12 mouse cellular contexts compared by ENCODE assay signal in the genomic region with DNA sequence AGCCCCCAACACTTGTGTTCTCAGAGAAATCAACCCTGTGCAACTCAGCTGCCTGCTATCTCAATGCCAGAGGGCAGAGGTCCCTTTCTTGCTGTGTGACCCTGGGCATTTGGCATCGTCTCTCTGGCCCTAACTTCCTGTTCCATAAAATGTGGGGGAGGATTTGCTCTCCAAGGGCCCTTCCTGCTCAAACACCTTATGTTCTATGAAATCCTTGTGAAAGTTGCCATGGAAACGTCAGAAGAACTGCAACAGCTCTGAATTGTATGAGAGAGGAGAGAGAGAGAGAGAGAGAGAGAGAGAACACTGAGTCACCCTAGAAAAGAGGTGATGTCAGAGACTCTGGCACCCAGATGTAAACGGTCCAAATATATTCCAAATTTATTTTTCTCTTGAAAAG. TPM values are rescaled to one million over a fixed set of nuclear protein-coding genes. Genes with fewer than 3 reads are reported as not detected.
DNase-seq lines count a peak whose midpoint lies in the region; ATAC-seq and TF ChIP-seq lines count a peak whose summit lies in the region.
"Had no signal": no experiment of that assay in that cellular context is flagged by ENCODE, and none has a peak within 500 bp of the region (broad histone marks: within the 10 kb centered on the region; RNA-seq: fewer than 3 reads in every experiment).

No protein-coding gene starts in this region.

- no peaks in the 10 kb centered on the region for H3K9me3 ChIP-seq in forebrain, embryonic 10.5 days
- H3K9me3 ChIP-seq in forebrain, embryonic 11.5 days (ENCODE audit: control insufficient read depth, low read length), result no peaks in the 10 kb centered on the region
- no peaks in the 10 kb centered on the region for H3K9me3 ChIP-seq in lung, postnatal 0 days (ENCODE audit: low read length)
- H3K9me3 ChIP-seq in hindbrain, embryonic 14.5 days (ENCODE audit: control insufficient read depth, low read length), result no peaks in the 10 kb centered on the region
- no peaks in the 10 kb centered on the region for H3K9me3 ChIP-seq in neural tube, embryonic 15.5 days (replicated peaks)
- H3K9me3 ChIP-seq: heart, embryonic 12.5 days had no signal

- no peak for TF ChIP-seq CTCF in lung, postnatal 0 days (IDR thresholded peaks at IDR 0.05)

- H3K27ac ChIP-seq in forebrain, embryonic 10.5 days, result peak overlapping the region; percentile 60; the same call in 1 of the 2 replicates
- H3K27ac ChIP-seq in forebrain, embryonic 11.5 days (ENCODE audit: low read depth, low read length), result no peak overlapping the region
- H3K27ac ChIP-seq in lung, postnatal 0 days (ENCODE audit: low read length), result no peak overlapping the region
- H3K27ac ChIP-seq in hindbrain, embryonic 14.5 days, result peak overlapping the region; percentile 47; the same call in 1 of the 2 replicates
- H3K27ac ChIP-seq in neural tube, embryonic 15.5 days (replicated peaks), result 0 out of 2 replicates have a peak overlapping the region, but pooled peaks have one; percentile 19

- no peaks in the 10 kb centered on the region for H3K27me3 ChIP-seq in forebrain, embryonic 10.5 days (ENCODE audit: poor library complexity, severe bottlenecking)
- H3K27me3 ChIP-seq in forebrain, embryonic 11.5 days (ENCODE audit: control insufficient read depth, insufficient read depth, low read length), result no peaks in the 10 kb centered on the region
- no peaks in the 10 kb centered on the region for H3K27me3 ChIP-seq in lung, postnatal 0 days (replicated peaks; ENCODE audit: insufficient read depth, low read length)
- no peaks in the 10 kb centered on the region for H3K27me3 ChIP-seq in hindbrain, embryonic 14.5 days (ENCODE audit: control insufficient read depth, insufficient read depth, low read length)
- H3K27me3 ChIP-seq in neural tube, embryonic 15.5 days (replicated peaks), result no peaks in the 10 kb centered on the region
- H3K27me3 ChIP-seq: heart, embryonic 12.5 days had no signal

- no peak for ATAC-seq in forebrain, embryonic 11.5 days (replicated peaks; ENCODE audit: low FRiP score)
- ATAC-seq in lung, postnatal 0 days, result no peak
- ATAC-seq in hindbrain, embryonic 14.5 days (ENCODE audit: low FRiP score), result no peak
- no peak for ATAC-seq in neural tube, embryonic 15.5 days (ENCODE audit: low FRiP score)
- ATAC-seq: liver, postnatal 0 days had no signal

- DNase-seq in forebrain, embryonic 10.5 days (ENCODE audit: extremely low spot score, low spot score), result no peak
- no peak for DNase-seq in forebrain, embryonic 11.5 days (ENCODE audit: low spot score)
- DNase-seq in lung, postnatal 0 days (ENCODE audit: low spot score), result peak; percentile 65
- DNase-seq in lung, postnatal 4 days, result no peak
- DNase-seq in hindbrain, embryonic 14.5 days (ENCODE audit: low spot score), result no peak
- no peak for DNase-seq in right cerebral cortex, postnatal 36 days (ENCODE audit: low spot score in 2 of 2)
- DNase-seq in urinary bladder, postnatal 10 days (ENCODE audit: low spot score), result no peak
- DNase-seq: cerebellum, postnatal 14 days; kidney, postnatal 14 days; liver, postnatal 0 days had no signal

- H3K4me1 ChIP-seq in forebrain, embryonic 10.5 days, result peaks cover 23% of the 10 kb centered on the region
- peaks cover 7% of the 10 kb centered on the region for H3K4me1 ChIP-seq in forebrain, embryonic 11.5 days (replicated peaks; ENCODE audit: control insufficient read depth, insufficient read depth, low read length)
- H3K4me1 ChIP-seq in lung, postnatal 0 days (ENCODE audit: insufficient read depth, low read depth, low read length), result 0 out of 2 replicates have a peak, but pooled peaks cover 2% of the 10 kb centered on the region
- H3K4me1 ChIP-seq in hindbrain, embryonic 14.5 days (replicated peaks; ENCODE audit: control insufficient read depth, insufficient read depth, low read length), result peaks cover 11% of the 10 kb centered on the region
- peaks cover 15% of the 10 kb centered on the region for H3K4me1 ChIP-seq in neural tube, embryonic 15.5 days

- WGBS in forebrain, embryonic 10.5 days, result 55% methylated on average over 3 of the region's 3 CpGs
- 48% methylated on average over 3 of the region's 3 CpGs for WGBS in forebrain, embryonic 11.5 days
- 22% methylated on average over 3 of the region's 3 CpGs for WGBS in lung, postnatal 0 days
- 30% methylated on average over 3 of the region's 3 CpGs for WGBS in hindbrain, embryonic 14.5 days
- 41% methylated on average over 3 of the region's 3 CpGs for WGBS in neural tube, embryonic 15.5 days

- no peak overlapping the region for H3K4me3 ChIP-seq in forebrain, embryonic 10.5 days
- no peak overlapping the region for H3K4me3 ChIP-seq in forebrain, embryonic 11.5 days (ENCODE audit: low read depth, low read length)
- H3K4me3 ChIP-seq in lung, postnatal 0 days (ENCODE audit: low read depth, low read length), result no peak overlapping the region
- no peak overlapping the region for H3K4me3 ChIP-seq in hindbrain, embryonic 14.5 days (replicated peaks; ENCODE audit: low read length)
- no peak overlapping the region for H3K4me3 ChIP-seq in neural tube, embryonic 15.5 days (replicated peaks)
- H3K4me3 ChIP-seq: heart, embryonic 12.5 days had no signal

- TF ChIP-seq EP300 in lung, postnatal 0 days (IDR thresholded peaks at IDR 0.05), result no peak

- H3K9ac ChIP-seq in forebrain, embryonic 11.5 days (ENCODE audit: low read length), result no peak overlapping the region
- no peak overlapping the region for H3K9ac ChIP-seq in lung, postnatal 0 days (replicated peaks; ENCODE audit: low read depth)
- H3K9ac ChIP-seq in hindbrain, embryonic 14.5 days, result no peak overlapping the region
- H3K9ac ChIP-seq in neural tube, embryonic 15.5 days (replicated peaks), result no peak overlapping the region
- H3K9ac ChIP-seq: heart, embryonic 12.5 days; liver, postnatal 0 days had no signal

- no peaks in the 10 kb centered on the region for H3K36me3 ChIP-seq in forebrain, embryonic 10.5 days (replicated peaks)
- H3K36me3 ChIP-seq in forebrain, embryonic 11.5 days (ENCODE audit: control insufficient read depth, insufficient read depth, low read length), result no peaks in the 10 kb centered on the region
- no peaks in the 10 kb centered on the region for H3K36me3 ChIP-seq in lung, postnatal 0 days (ENCODE audit: insufficient read depth, low read length)
- H3K36me3 ChIP-seq in hindbrain, embryonic 14.5 days (replicated peaks; ENCODE audit: control insufficient read depth, insufficient read depth), result no peaks in the 10 kb centered on the region
- no peaks in the 10 kb centered on the region for H3K36me3 ChIP-seq in neural tube, embryonic 15.5 days
- H3K36me3 ChIP-seq: heart, embryonic 12.5 days had no signal

- no peak overlapping the region for H3K4me2 ChIP-seq in forebrain, embryonic 11.5 days (ENCODE audit: low read depth, low read length, severe bottlenecking)
- H3K4me2 ChIP-seq in lung, postnatal 0 days (replicated peaks; ENCODE audit: low read depth, low read length), result no peak overlapping the region
- H3K4me2 ChIP-seq in hindbrain, embryonic 14.5 days (replicated peaks), result no peak overlapping the region
- no peak overlapping the region for H3K4me2 ChIP-seq in neural tube, embryonic 15.5 days
- H3K4me2 ChIP-seq: heart, embryonic 12.5 days had no signal

RNA-seq across cellular contexts. Expression of a gene that starts 3.5 kb away (rescaled TPM):
- 1.9 and 3.5 TPM in 2 replicates for polyA plus RNA-seq in forebrain, embryonic 10.5 days (2016; fragmentation: Nextera tagmentation; extraction: Ambion mirVana)
- polyA plus RNA-seq in forebrain, embryonic 11.5 days (2014; fragmentation: Nextera tagmentation; extraction: Ambion mirVana), result 1.8 and 2.7 TPM in 2 replicates
- polyA plus RNA-seq in lung, postnatal 0 days (2015; fragmentation: Nextera tagmentation; extraction: Ambion mirVana), result 1.2 and 1.3 TPM in 2 replicates
- 4.2 and 5.6 TPM in 2 replicates for polyA plus RNA-seq in hindbrain, embryonic 14.5 days (2014; fragmentation: Nextera tagmentation; extraction: Ambion mirVana)
- polyA plus RNA-seq in neural tube, embryonic 15.5 days (2015; fragmentation: Nextera tagmentation; extraction: Ambion mirVana), result 6.1 and 9.1 TPM in 2 replicates

RNA-seq across cellular contexts. Expression of a gene that starts 9.8 kb away (rescaled TPM):
- 128 and 132 TPM in 2 replicates for polyA plus RNA-seq in forebrain, embryonic 10.5 days (2016; fragmentation: Nextera tagmentation; extraction: Ambion mirVana)
- 113 and 123 TPM in 2 replicates for polyA plus RNA-seq in forebrain, embryonic 11.5 days (2014; fragmentation: Nextera tagmentation; extraction: Ambion mirVana)
- 65.3 and 66.8 TPM in 2 replicates for polyA plus RNA-seq in lung, postnatal 0 days (2015; fragmentation: Nextera tagmentation; extraction: Ambion mirVana)
- polyA plus RNA-seq in hindbrain, embryonic 14.5 days (2014; fragmentation: Nextera tagmentation; extraction: Ambion mirVana), result 75.0 and 82.8 TPM in 2 replicates
- polyA plus RNA-seq in neural tube, embryonic 15.5 days (2015; fragmentation: Nextera tagmentation; extraction: Ambion mirVana), result 83.2 and 89.4 TPM in 2 replicates

RNA-seq across cellular contexts. Expression of a gene that starts 12.1 kb away (rescaled TPM):
- polyA plus RNA-seq in forebrain, embryonic 10.5 days (2016; fragmentation: Nextera tagmentation; extraction: Ambion mirVana), result 12.9 and 16.3 TPM in 2 replicates
- polyA plus RNA-seq in forebrain, embryonic 11.5 days (2014; fragmentation: Nextera tagmentation; extraction: Ambion mirVana), result 19.0 and 23.9 TPM in 2 replicates
- 26.3 and 27.4 TPM in 2 replicates for polyA plus RNA-seq in lung, postnatal 0 days (2015; fragmentation: Nextera tagmentation; extraction: Ambion mirVana)
- 28.4 and 30.4 TPM in 2 replicates for polyA plus RNA-seq in hindbrain, embryonic 14.5 days (2014; fragmentation: Nextera tagmentation; extraction: Ambion mirVana)
- polyA plus RNA-seq in neural tube, embryonic 15.5 days (2015; fragmentation: Nextera tagmentation; extraction: Ambion mirVana), result 31.2 and 31.7 TPM in 2 replicates

RNA-seq across cellular contexts. Expression of a gene that starts 49.1 kb away (rescaled TPM):
- polyA plus RNA-seq in forebrain, embryonic 10.5 days (2016; fragmentation: Nextera tagmentation; extraction: Ambion mirVana), result 3.8 and 4.3 TPM in 2 replicates
- polyA plus RNA-seq in forebrain, embryonic 11.5 days (2014; fragmentation: Nextera tagmentation; extraction: Ambion mirVana), result 8.0 and 9.3 TPM in 2 replicates
- polyA plus RNA-seq in lung, postnatal 0 days (2015; fragmentation: Nextera tagmentation; extraction: Ambion mirVana), result 0.15 and 0.33 TPM in 2 replicates
- polyA plus RNA-seq in hindbrain, embryonic 14.5 days (2014; fragmentation: Nextera tagmentation; extraction: Ambion mirVana), result 45.7 and 46.8 TPM in 2 replicates
- 42.7 and 53.4 TPM in 2 replicates for polyA plus RNA-seq in neural tube, embryonic 15.5 days (2015; fragmentation: Nextera tagmentation; extraction: Ambion mirVana)
- polyA plus RNA-seq: liver, postnatal 0 days had no signal

RNA-seq across cellular contexts. Expression of a gene that starts 58.7 kb away (rescaled TPM):
- 36.8 and 40.0 TPM in 2 replicates for polyA plus RNA-seq in forebrain, embryonic 10.5 days (2016; fragmentation: Nextera tagmentation; extraction: Ambion mirVana)
- 33.8 and 34.0 TPM in 2 replicates for polyA plus RNA-seq in forebrain, embryonic 11.5 days (2014; fragmentation: Nextera tagmentation; extraction: Ambion mirVana)
- 13.0 and 14.4 TPM in 2 replicates for polyA plus RNA-seq in lung, postnatal 0 days (2015; fragmentation: Nextera tagmentation; extraction: Ambion mirVana)
- polyA plus RNA-seq in hindbrain, embryonic 14.5 days (2014; fragmentation: Nextera tagmentation; extraction: Ambion mirVana), result 30.2 and 31.1 TPM in 2 replicates
- 29.5 and 33.1 TPM in 2 replicates for polyA plus RNA-seq in neural tube, embryonic 15.5 days (2015; fragmentation: Nextera tagmentation; extraction: Ambion mirVana)

Comparison
In these comparisons a context has a peak if more than half of its experiments do, and no peak if none do; other contexts are left out.
1. H3K27ac ChIP-seq: peak in forebrain, embryonic 10.5 days (single experiment), hindbrain, embryonic 14.5 days (single experiment) and neural tube, embryonic 15.5 days (single experiment); none in forebrain, embryonic 11.5 days (single experiment) and lung, postnatal 0 days (single experiment).